Mouse (Mus musculus): ENCODE results near the gene Adam30. TPM values are rescaled to one million over a fixed set of nuclear protein-coding genes. Genes with fewer than 3 reads are reported as not detected.

Gene Adam30
- polyA plus RNA-seq, 1 experiment: not detected

GRCm38 (mm10) chr3:98151016-98151415, 9.4 kb upstream of the Adam30 start:
- Histone ChIP-seq H3K4me3 (ENCODE audit: insufficient read depth, low read depth, low read length) (no peak overlapping the region), H3K27me3 (replicated peaks; ENCODE audit: control insufficient read depth, insufficient read depth, low read length) (no peaks in the 10 kb centered on the region), H3K4me1 (ENCODE audit: control insufficient read depth, insufficient read depth, low read length) (no peaks in the 10 kb centered on the region), H3K27ac (ENCODE audit: insufficient read depth, low read depth, low read length) (no peak overlapping the region), H3K36me3 (ENCODE audit: control insufficient read depth, insufficient read depth, low read length) (peaks cover 2% of the 10 kb centered on the region)
- no peak for DNase-seq
- no peak for TF ChIP-seq CTCF (conservative IDR thresholded peaks at IDR 0.05; ENCODE audit: insufficient read depth, insufficient read length, low read depth, low read length)
- no peak for TF ChIP-seq POLR2A (IDR thresholded peaks at IDR 0.05; ENCODE audit: low read depth, low read length)
- 88% methylated on average over 10 of the region's 10 CpGs for WGBS

DNA sequence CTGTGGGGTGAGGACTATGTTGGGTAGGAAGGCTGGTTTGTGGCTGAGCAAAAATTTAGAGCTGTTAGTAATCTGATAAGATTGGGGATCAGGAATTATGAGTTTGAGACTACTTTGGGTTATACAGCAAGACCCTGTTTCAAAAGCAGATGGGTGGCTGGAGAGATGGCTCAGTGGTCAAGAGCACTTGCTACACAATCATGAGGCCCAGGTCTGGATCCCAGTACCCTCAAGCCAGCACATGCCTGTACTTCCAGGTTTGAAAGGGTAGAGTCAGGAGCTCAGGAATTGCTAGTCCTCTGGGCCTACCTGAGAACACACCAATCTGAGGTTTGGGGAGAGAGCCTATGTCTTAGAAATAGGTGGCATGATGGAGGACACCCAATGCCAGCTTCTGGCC, 7.0 kb upstream of the Adam30 start:
- Histone ChIP-seq H3K36me3 (ENCODE audit: control insufficient read depth, insufficient read depth, low read length) (no peaks in the 10 kb centered on the region; the same call in 1 of the 2 replicates), H3K27me3 (replicated peaks; ENCODE audit: control insufficient read depth, insufficient read depth, low read length) (no peaks in the 10 kb centered on the region), H3K4me3 (ENCODE audit: insufficient read depth, low read depth, low read length) (no peak overlapping the region), H3K27ac (ENCODE audit: insufficient read depth, low read depth, low read length) (no peak overlapping the region), H3K4me1 (ENCODE audit: control insufficient read depth, insufficient read depth, low read length) (no peaks in the 10 kb centered on the region)
- no peak for DNase-seq
- TF ChIP-seq CTCF (conservative IDR thresholded peaks at IDR 0.05; ENCODE audit: insufficient read depth, insufficient read length, low read depth, low read length): no peak
- TF ChIP-seq POLR2A (IDR thresholded peaks at IDR 0.05; ENCODE audit: low read depth, low read length): no peak

- Histone ChIP-seq H3K27ac (ENCODE audit: insufficient read depth, low read depth, low read length) (no peak overlapping the region), H3K4me3 (ENCODE audit: insufficient read depth, low read depth, low read length) (no peak overlapping the region), H3K27me3 (replicated peaks; ENCODE audit: control insufficient read depth, insufficient read depth, low read length) (no peaks in the 10 kb centered on the region), H3K36me3 (ENCODE audit: control insufficient read depth, insufficient read depth, low read length) (no peaks in the 10 kb centered on the region), H3K4me1 (ENCODE audit: control insufficient read depth, insufficient read depth, low read length) (no peaks in the 10 kb centered on the region)
- TF ChIP-seq POLR2A (IDR thresholded peaks at IDR 0.05; ENCODE audit: low read depth, low read length): no peak
- TF ChIP-seq CTCF (conservative IDR thresholded peaks at IDR 0.05; ENCODE audit: insufficient read depth, insufficient read length, low read depth, low read length): no peak
- 40% methylated on average over 4 of the region's 4 CpGs for WGBS
- no peak for DNase-seq
These were observed 4.3 kb upstream of the Adam30 start for GRCm38 (mm10) chr3:98156158-98156557.

- 70% methylated on average over 2 of the region's 2 CpGs for WGBS
- no peaks in the 10 kb centered on the region for H3K27me3 ChIP-seq (replicated peaks; ENCODE audit: control insufficient read depth, insufficient read depth, low read length)
- no peak for DNase-seq
- H3K27ac ChIP-seq (ENCODE audit: insufficient read depth, low read depth, low read length): no peak overlapping the region
- H3K4me3 ChIP-seq (ENCODE audit: insufficient read depth, low read depth, low read length): no peak overlapping the region
- no peaks in the 10 kb centered on the region for H3K4me1 ChIP-seq (ENCODE audit: control insufficient read depth, insufficient read depth, low read length)
- H3K36me3 ChIP-seq (ENCODE audit: control insufficient read depth, insufficient read depth, low read length): no peaks in the 10 kb centered on the region
- TF ChIP-seq POLR2A (IDR thresholded peaks at IDR 0.05; ENCODE audit: low read depth, low read length) (no peak), CTCF (conservative IDR thresholded peaks at IDR 0.05; ENCODE audit: insufficient read depth, insufficient read length, low read depth, low read length) (no peak)
These were observed 3.4 kb upstream of the Adam30 start for GRCm38 (mm10) chr3:98157073-98157472.

- TF ChIP-seq CTCF (conservative IDR thresholded peaks at IDR 0.05; ENCODE audit: insufficient read depth, insufficient read length, low read depth, low read length) (no peak), POLR2A (IDR thresholded peaks at IDR 0.05; ENCODE audit: low read depth, low read length) (no peak)
- DNase-seq: no peak
- Histone ChIP-seq H3K27me3 (replicated peaks; ENCODE audit: control insufficient read depth, insufficient read depth, low read length) (no peaks in the 10 kb centered on the region), H3K4me1 (ENCODE audit: control insufficient read depth, insufficient read depth, low read length) (no peaks in the 10 kb centered on the region), H3K27ac (ENCODE audit: insufficient read depth, low read depth, low read length) (no peak overlapping the region), H3K36me3 (ENCODE audit: control insufficient read depth, insufficient read depth, low read length) (no peaks in the 10 kb centered on the region), H3K4me3 (ENCODE audit: insufficient read depth, low read depth, low read length) (no peak overlapping the region)
- 47% methylated on average over 2 of the region's 2 CpGs for WGBS
These were observed 2.8 kb upstream of the Adam30 start for GRCm38 (mm10) chr3:98157585-98157984.

GRCm38 (mm10) chr3:98158646-98159045, 1.8 kb upstream of the Adam30 start:
- Histone ChIP-seq H3K4me1 (ENCODE audit: control insufficient read depth, insufficient read depth, low read length) (no peaks in the 10 kb centered on the region), H3K27me3 (replicated peaks; ENCODE audit: control insufficient read depth, insufficient read depth, low read length) (no peaks in the 10 kb centered on the region), H3K36me3 (ENCODE audit: control insufficient read depth, insufficient read depth, low read length) (no peaks in the 10 kb centered on the region), H3K4me3 (ENCODE audit: insufficient read depth, low read depth, low read length) (no peak overlapping the region), H3K27ac (ENCODE audit: insufficient read depth, low read depth, low read length) (no peak overlapping the region)
- no peak for DNase-seq
- 81% methylated on average over 4 of the region's 4 CpGs for WGBS
- TF ChIP-seq POLR2A (IDR thresholded peaks at IDR 0.05; ENCODE audit: low read depth, low read length) (no peak), CTCF (conservative IDR thresholded peaks at IDR 0.05; ENCODE audit: insufficient read depth, insufficient read length, low read depth, low read length) (no peak)

DNA sequence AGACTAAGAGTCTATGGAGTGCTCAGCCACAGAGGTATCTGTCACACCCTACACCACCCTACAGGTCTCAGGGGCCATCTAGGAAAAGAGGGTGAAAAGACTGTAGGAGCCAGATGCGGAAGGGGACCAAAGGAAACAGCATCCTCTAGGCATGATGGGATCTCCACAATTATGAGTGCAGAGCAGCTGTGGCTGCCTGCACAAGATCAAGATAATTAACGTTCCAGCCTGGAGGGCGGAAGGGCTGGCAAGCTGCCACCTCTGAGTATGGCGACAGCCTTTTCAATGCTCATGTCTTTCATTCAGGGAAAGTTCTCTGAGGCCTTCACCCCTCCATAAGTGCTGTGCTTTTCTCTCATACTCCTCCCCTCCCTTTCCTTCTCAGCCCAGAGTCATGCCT, 1.1 kb upstream of the Adam30 start:
- no peak for TF ChIP-seq CTCF (conservative IDR thresholded peaks at IDR 0.05; ENCODE audit: insufficient read depth, insufficient read length, low read depth, low read length)
- TF ChIP-seq POLR2A (IDR thresholded peaks at IDR 0.05; ENCODE audit: low read depth, low read length): no peak
- no peak overlapping the region for H3K4me3 ChIP-seq (ENCODE audit: insufficient read depth, low read depth, low read length)
- H3K36me3 ChIP-seq (ENCODE audit: control insufficient read depth, insufficient read depth, low read length): no peaks in the 10 kb centered on the region
- no peak for DNase-seq
- no peaks in the 10 kb centered on the region for H3K27me3 ChIP-seq (replicated peaks; ENCODE audit: control insufficient read depth, insufficient read depth, low read length)
- H3K27ac ChIP-seq (ENCODE audit: insufficient read depth, low read depth, low read length): no peak overlapping the region
- no peaks in the 10 kb centered on the region for H3K4me1 ChIP-seq (ENCODE audit: control insufficient read depth, insufficient read depth, low read length)
- WGBS: 32% methylated on average over 4 of the region's 4 CpGs

DNA sequence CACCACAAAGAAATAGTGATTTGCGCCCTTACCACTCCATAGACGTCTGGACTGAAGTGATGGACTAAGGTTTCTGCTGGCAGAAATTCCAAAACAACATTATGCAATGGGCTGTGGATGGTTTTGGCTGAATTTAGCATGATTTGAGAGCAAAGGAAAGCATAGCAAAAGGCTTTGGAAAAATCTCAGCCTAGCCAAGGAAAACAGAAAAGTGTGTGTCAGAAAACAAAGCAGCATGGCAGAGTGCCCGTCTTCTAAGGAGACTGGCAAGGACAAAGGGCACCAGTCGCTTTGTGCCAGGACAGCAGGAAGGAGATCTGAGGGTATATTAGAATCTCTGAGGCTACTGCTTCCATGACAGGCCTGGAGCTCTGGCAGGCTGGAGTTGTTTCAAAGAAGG, 17.9 kb downstream of the Adam30 start:
- no peak overlapping the region; the same call in 1 of the 2 replicates for H3K27ac ChIP-seq (ENCODE audit: insufficient read depth, low read depth, low read length)
- DNase-seq: peak; percentile 85
- peaks cover 3% of the 10 kb centered on the region; the same call in 1 of the 2 replicates for H3K4me1 ChIP-seq (ENCODE audit: control insufficient read depth, insufficient read depth, low read length)
- H3K36me3 ChIP-seq (ENCODE audit: control insufficient read depth, insufficient read depth, low read length): no peaks in the 10 kb centered on the region
- TF ChIP-seq POLR2A (IDR thresholded peaks at IDR 0.05; ENCODE audit: low read depth, low read length) (no peak), CTCF (conservative IDR thresholded peaks at IDR 0.05; ENCODE audit: insufficient read depth, insufficient read length, low read depth, low read length) (no peak)
- H3K4me3 ChIP-seq (ENCODE audit: insufficient read depth, low read depth, low read length): no peak overlapping the region
- H3K27me3 ChIP-seq (replicated peaks; ENCODE audit: control insufficient read depth, insufficient read depth, low read length): no peaks in the 10 kb centered on the region
- 40% methylated on average over 4 of the region's 4 CpGs for WGBS
